Mouse (Mus musculus) cerebellum, adult 2 months (tissue): ENCODE data around the gene Cxcl17.

Experiments
- CTCF ChIP-seq: fragments of 200-500 bp; IDR thresholded peaks from 2 replicates; pipeline ENCODE4 v1.5.1; 2011; ENCODE audit warnings: low read depth, mild to moderate bottlenecking, control low read depth, low read length, moderate library complexity, borderline replicate concordance; ENCODE audit not compliant: insufficient read depth
- POLR2A ChIP-seq: fragments of 200-500 bp; IDR thresholded peaks from 2 replicates; pipeline ENCODE4 v1.6.1; 2011; ENCODE audit warnings: low read length, control low read depth, borderline replicate concordance; ENCODE audit not compliant: insufficient read depth

DNA sequence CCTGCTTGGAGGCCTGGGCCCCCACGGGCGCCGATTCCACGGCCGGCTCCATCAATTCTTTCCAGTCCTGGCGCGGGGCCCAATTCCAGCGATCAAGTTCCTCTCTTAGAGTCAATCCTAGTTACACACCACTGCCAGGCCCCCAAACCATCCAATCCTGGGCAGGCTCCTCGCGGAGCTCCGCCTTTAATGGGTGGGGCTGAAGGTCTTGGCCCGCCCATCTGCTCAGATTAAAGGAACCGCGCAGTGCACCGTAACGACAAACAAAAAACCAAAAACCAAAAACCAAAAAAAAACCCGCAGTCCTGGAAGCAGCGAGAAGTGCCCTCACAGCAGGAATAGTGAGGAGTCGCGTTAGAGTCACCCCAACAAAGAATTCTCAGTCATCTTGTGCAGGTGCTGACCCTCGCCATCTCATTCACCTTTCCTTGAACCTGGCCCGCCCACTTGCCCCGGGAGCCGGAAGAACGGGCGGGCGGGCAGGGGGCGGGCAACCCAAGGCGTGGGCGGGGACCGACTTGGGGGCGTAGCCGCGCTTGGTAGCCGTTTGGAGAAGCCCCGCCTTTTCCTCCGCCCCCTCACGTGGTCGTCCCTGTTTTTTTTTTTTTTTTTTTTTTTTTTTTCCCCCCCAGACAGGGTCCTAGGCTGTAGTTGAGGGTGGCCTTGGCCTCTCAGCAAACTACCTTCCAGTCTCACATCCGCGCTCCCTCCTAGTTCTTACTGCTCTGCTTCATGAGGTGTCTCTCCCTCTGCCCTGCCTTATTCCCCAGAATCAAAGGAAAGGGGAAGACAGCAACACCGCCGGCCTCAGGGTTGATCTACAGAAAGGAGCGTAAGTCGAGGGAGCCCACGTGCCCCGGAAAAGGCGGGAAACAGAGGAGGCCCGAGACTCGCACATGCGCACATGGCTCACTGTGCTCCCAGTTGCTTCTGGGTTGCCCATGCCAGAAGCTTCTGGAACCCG, 16.8 kb downstream of the Cxcl17 start:
- no peak for TF ChIP-seq POLR2A
- TF ChIP-seq CTCF: no peak
